Mouse (Mus musculus): ENCODE results near the gene Cplane1.

The Cplane1 gene

DNA sequence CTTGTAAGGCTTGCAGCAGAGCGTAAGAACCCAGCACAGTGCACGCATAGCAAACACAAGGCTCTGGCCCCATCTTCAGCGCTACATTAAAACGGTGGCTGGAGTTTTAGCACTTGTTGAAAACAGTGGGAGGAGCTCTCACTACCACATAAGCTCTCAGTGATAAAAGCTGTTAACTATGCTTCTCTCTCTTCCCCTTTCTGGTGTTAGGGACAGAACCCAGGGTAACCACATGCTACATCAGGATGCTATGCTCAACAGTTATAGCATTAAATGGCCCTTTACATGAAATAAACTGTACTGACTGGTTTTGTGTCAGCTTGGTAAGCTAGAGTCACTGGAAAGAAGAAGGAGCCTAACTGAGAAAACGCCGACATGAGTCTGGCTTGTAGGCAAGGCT, 125.2 kb downstream of the Cplane1 start:
- DNase-seq (ENCODE audit: low read depth, low spot score): no peak

DNA sequence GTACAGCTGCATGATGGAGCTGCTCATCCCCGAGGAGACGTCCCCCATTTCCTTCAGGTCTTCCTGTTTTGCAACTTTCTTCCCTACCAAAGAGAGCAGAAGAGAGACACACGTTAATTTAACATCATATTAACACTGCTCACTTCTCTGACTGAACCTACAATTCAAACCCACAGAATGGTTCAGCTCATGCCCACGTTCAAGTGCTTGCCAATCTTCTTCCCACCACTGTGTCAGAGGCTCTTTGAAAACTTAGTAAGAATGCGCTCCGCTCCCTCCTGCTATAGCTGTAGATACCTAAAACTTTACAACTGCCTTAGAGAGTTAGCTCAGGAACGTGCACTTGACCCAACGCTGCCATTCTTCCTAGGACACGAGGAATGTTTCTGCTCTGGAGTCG, 134.0 kb downstream of the Cplane1 start:
- no peak for DNase-seq (ENCODE audit: low read depth, low spot score)

DNA sequence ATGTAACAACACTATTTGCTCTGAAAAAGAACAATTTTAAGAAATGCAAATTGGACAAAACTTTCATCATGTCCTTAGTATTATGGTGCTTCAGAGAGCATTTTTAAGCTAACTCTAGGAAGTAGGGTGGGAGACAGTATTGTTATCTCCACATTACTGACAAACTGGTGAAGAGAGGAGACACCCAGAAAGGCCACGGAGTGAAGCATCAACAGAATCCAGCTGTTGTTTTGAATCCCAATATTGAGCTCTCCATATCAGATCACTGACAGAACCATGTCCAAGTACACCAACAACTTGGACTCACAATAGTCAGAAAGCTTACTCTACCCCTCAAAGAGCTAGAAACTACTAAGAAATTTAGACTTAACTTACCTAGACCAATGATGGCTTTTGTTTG, 136.6 kb downstream of the Cplane1 start:
- DNase-seq (ENCODE audit: low read depth, low spot score): no peak

DNA sequence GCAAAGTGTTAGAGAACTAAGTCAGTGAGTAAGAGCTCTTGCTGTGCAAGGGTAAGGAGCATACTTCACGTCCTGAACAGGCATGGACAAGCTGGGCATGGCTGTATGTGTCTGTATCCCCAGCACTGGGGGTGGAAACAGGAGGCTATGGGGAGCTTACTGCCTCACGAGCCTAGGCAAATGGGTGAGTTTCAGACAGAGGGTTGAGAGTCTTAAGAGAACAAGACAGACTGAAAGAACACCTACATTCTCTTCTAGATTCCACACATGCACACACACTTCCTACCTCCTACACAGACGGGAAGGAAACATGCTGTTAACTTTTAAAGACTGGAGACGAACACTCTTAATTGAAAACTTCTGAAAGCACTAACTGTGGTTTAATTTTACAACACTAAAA, 148.5 kb downstream of the Cplane1 start:
- DNase-seq (ENCODE audit: low read depth, low spot score): no peak

DNA sequence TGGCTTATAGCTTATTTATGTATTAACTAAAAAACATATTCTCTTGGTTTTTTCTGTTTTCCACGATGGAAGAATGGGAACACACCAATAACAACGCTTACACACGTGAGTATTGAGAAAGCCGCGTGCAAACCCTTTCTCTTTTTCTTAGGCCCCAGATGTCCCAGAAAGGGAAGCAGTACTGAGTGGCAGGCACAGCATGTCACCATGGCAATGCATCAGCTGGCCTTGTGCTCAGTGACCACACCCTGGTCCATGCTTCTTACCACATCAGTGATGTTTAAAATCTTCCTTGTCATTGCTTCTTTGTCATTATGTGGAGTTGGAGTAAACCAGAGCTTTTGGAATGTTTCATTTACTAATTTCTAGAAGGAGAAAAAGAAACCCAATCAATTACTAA, 150.3 kb downstream of the Cplane1 start:
- no peak for DNase-seq (ENCODE audit: low read depth, low spot score)

All from CD4-positive, CD25-positive, alpha-beta regulatory T cell, adult 2 months (primary cell).